Mouse (Mus musculus): ENCODE measurements around the gene Unk.
A peak's percentile ranks its signal among the peaks of the same experiment; 100 is the strongest.
"Not testable (repeated sequence)": the region's sequence is repeated elsewhere in the genome, so short reads cannot be mapped to it uniquely, and the experiment has no call there.

Gene Unk

GRCm38 (mm10) chr11:116011529-116012261 is 18.4 kb upstream of the Unk start:
- DNase-seq, result no peak

DNA sequence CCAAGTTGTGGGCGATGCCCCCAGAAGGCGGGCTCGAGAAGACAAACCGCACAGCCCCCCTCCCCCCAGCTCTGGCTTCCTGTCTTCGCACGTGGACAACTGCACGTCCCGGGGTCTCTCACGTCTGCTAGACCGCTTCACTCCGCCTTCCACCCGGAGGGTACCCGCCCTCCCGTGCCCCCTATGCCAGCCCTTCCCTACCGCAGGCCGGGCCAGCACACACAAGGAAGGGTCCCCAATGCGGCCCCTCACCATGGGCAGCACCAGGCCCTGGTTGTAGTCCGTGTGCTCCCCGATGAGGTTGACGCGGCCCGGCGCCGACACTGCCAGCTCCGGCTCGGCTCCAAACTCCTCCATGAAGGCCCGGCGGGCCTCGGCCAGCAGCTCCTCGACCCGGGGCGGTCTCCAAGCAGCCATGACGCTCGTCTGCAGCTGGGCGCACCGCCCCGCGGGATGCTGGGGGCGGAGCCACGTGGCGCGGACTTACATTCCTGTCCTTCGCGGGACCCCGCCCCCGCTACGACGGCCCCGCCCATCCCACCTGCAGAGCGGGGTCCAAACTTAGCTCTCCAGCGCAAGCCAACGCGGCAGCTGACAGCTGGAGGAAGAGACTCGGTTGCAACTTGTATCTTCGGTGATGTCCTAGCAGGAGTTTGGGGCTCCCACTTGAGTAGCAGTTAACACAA is 17.7 kb upstream of the Unk start, which contains the start of gene Galk1:
Gene Galk1 (minus strand): TSS at position 458 of the 686 bp plus-strand sequence.
- DNase-seq, result peak; percentile 95 to 97

- no peak for DNase-seq
These were observed 15.3 kb upstream of the Unk start for GRCm38 (mm10) chr11:116014821-116015220.

GRCm38 (mm10) chr11:116018106-116018505 is 12.0 kb upstream of the Unk start:
- DNase-seq, result peak in 1 of 2 experiments; percentile 65

GRCm38 (mm10) chr11:116018867-116019266 is 11.3 kb upstream of the Unk start:
- DNase-seq, result not testable (repeated sequence)

DNA sequence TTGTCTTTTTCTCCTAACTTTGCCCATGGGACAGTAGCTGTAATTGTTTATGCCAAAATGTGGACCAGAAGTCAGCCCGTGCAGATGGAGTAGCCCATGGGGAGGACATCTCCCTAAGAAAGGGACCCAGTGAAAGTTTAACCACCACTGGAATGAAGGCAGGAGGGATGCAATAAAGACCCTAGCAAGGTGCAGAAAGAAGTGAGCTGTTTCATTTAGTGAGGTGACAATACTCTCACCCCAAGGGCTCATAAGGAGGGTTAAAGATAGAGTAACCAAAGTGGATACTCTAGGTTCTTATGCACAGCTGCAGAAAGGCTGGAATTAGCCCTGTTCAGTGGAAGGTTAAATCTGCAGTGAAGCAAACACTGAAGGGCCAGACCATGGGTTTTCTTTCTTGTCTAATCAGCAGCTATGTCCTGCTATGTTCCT is 10.7 kb upstream of the Unk start:
- DNase-seq, result no peak

- DNase-seq, result no peak
These were observed 10.1 kb upstream of the Unk start for GRCm38 (mm10) chr11:116019976-116020411.

- no peak for DNase-seq
These were observed 9.6 kb upstream of the Unk start for GRCm38 (mm10) chr11:116020519-116020922.

GRCm38 (mm10) chr11:116021328-116022220 is 8.5 kb upstream of the Unk start:
- no peak for DNase-seq

DNA sequence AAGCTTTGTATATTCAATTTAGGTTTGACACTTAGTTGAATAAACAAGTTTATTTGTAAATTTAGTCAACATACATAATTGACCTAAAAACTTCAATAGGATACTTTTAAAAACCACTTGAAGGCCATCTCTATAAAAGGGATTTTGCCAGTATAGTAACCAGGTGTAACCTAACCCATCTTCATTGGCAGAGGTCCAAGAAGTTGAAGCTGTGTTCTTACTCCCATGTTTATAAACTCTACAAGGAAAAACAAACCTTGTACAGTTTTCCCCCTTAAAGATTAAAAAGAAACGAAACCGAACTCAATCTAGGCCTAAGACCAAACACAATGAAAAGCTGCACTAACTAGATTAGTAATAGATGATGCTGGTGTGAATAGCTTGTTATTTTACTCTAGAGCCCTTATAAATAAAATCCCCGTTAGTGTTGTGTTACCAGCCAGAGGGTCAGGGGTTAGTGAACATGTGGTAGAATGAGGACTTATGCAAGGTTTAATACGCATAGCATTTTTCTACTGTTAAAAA is 7.8 kb upstream of the Unk start:
- no peak for DNase-seq

DNA sequence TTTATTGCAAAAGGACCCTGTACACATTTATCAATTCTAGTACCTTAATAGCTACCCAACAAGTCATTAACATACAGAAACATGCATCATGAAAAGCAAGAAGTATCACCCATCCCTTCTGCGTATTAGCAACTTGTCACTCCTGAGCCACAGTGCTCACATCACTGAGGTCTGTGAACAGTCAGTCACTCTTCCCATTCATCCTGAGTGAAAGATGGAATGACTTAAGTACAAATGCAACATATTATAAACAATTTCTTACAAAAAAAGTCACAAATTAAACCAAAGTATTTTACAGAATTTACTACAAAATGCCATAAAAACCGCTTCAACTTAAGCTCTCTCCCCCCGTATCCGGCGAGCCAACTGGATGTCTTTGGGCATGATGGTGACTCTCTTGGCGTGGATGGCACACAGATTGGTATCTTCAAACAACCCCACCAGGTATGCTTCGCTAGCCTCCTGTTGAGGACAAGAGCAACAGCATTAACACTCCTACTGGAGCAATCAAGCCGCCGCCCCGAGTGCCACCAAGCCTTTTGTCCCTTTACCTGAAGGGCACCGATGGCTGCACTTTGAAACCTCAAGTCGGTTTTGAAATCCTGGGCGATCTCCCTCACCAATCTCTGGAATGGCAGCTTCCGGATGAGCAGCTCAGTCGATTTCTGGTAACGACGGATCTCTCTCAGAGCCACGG is 6.9 kb upstream of the Unk start:
- peak in 1 of 2 experiments; percentile 49 for DNase-seq

DNA sequence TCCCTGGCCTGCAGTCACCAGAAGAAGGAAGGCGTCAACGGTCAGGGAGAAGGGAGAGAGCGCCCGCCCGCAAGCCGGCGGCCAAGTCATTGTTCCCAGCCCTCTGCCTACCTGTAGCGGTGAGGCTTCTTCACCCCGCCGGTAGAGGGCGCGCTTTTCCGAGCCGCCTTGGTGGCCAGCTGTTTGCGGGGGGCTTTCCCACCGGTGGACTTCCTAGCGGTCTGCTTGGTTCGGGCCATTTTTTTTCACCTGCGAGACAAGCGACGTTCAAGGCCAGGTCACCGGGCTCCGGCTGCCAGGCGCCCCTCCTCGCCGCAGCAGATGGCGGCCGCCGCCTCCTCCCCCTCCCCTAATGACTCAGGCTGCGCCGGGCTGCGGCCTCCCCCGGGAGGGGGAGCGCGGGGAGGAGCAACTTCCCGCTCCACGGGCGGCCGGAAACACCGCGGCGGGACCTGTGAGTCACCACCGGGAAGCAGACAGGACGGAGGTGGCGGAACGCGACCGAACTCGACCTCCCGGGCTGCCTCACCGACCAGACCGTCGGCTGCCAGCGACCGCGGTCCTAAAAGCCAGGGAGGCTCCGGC is 6.3 kb upstream of the Unk start:
- DNase-seq, result peak; percentile 75 to 91

- peak; percentile 94 to 99 for DNase-seq
These were observed 5.7 kb upstream of the Unk start for GRCm38 (mm10) chr11:116024356-116024808.

GRCm38 (mm10) chr11:116025056-116025845 is 4.9 kb upstream of the Unk start:
- no peak for DNase-seq

DNA sequence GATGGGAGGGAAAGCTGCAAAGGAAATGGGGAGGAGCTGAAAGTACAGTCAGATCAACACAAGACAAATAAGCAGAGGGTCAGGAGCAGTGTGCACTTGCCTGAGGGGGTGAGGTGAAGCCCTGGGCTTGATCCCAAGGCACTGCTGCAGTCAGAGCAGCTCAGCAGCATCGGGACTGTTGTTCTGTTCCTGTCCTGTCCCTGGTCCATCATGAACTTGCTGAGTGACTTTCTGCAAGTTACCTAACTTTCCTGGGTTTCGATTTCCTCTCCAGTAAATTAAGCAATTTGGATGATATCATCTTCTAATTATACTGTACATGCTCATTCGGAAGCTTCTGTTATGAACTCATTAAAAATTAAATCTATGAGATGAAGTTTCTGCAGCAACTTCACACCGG is 2.4 kb upstream of the Unk start, which contains the start of gene H3f3b:
Gene H3f3b (minus strand): TSS at position 207 of the 400 bp plus-strand sequence.
- DNase-seq, result peak in 1 of 2 experiments; percentile 62

GRCm38 (mm10) chr11:116028177-116028865 is 1.8 kb upstream of the Unk start:
- no peak for DNase-seq

DNA sequence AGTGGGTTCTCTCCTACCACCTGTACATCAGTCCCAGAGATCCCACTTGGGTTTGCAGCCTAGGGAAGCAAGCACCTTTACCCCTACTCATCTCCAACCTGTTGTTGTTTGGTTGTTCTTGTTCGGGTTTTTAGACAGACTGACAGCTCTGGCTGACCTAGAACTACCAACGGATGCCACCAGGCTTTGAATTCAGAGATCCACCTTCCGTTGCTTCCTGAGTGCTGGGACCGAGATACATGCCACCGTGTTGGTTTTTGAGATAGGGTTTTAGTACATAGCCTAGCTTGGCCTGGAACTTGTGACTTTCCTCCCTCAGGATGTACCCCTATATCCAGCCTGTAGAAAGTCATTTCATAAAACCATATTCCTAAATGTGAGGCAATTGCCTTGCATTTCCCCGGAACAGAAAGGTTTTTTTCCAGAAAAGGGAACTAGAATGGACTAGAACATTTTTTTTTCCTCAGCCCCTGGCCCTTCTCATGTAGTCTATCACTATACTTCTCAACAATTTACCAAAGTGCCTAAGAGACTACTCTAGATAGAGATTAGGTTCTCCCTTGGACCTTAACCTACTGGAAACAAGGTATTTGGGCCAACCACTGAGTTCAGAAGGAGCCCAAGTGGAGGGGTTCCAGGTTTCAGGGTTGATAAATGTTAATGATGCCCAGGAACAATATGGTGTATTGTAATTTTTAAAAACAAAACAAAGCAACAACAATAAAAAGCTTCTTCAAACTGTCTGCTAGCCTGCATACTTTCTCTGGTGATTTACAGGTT is 846 bp upstream of the Unk start:
- DNase-seq, result no peak

- peak; percentile 26 to 56 for DNase-seq
These were observed 1.1 kb downstream of the Unk start for GRCm38 (mm10) chr11:116030898-116031845.

Data from kidney, postnatal 25 days (tissue).